Mouse (Mus musculus): Measurements from ENCODE around the gene U2af1l4. TPM values are rescaled to one million over a fixed set of nuclear protein-coding genes. Genes with fewer than 3 reads are reported as not detected.

Gene U2af1l4
- polyA plus RNA-seq, 1 experiment = 31.6 TPM

- Histone ChIP-seq H3K4me1 (ENCODE audit: control insufficient read depth, insufficient read depth, insufficient read length) (peaks cover 4% of the 10 kb centered on the region; the same call in 1 of the 2 replicates), H3K27me3 (ENCODE audit: control insufficient read depth, insufficient read depth, low read length) (no peaks in the 10 kb centered on the region), H3K4me3 (ENCODE audit: extremely low read depth, insufficient read depth, insufficient read length) (peak overlapping the region; percentile 81), H3K36me3 (ENCODE audit: control insufficient read depth, insufficient read depth, low read length) (peaks cover 19% of the 10 kb centered on the region), H3K27ac (ENCODE audit: insufficient read depth, low read length) (peak overlapping the region; percentile 74; the same call in 1 of the 2 replicates)
- DNase-seq (ENCODE audit: low read depth in 1 of 2, low spot score in 2 of 2) = no peak
- TF ChIP-seq CTCF (IDR thresholded peaks at IDR 0.05; ENCODE audit: extremely low read depth, insufficient read depth, insufficient read length, insufficient replicate concordance) (no peak), POLR2A (IDR thresholded peaks at IDR 0.05; ENCODE audit: low read depth, low read length) (no peak)
- WGBS = 6% methylated on average over 12 of the region's 12 CpGs
Measured at GRCm38 (mm10) chr7:30558656-30559442, 4.3 kb upstream of the U2af1l4 start.

- Histone ChIP-seq H3K27me3 (ENCODE audit: control insufficient read depth, insufficient read depth, low read length) (no peaks in the 10 kb centered on the region), H3K4me3 (ENCODE audit: extremely low read depth, insufficient read depth, insufficient read length) (peak within 1 kb of the TSS; percentile 81), H3K27ac (ENCODE audit: insufficient read depth, low read length) (peak within 1 kb of the TSS; percentile 74), H3K4me1 (ENCODE audit: control insufficient read depth, insufficient read depth, insufficient read length) (peaks cover 6% of the 10 kb centered on the region; the same call in 1 of the 2 replicates), H3K36me3 (ENCODE audit: control insufficient read depth, insufficient read depth, low read length) (peaks cover 19% of the 10 kb centered on the region)
- TF ChIP-seq CTCF (IDR thresholded peaks at IDR 0.05; ENCODE audit: extremely low read depth, insufficient read depth, insufficient read length, insufficient replicate concordance) (no peak), POLR2A (IDR thresholded peaks at IDR 0.05; ENCODE audit: low read depth, low read length) (peak; percentile 79)
- peak; percentile 86 to 93 for DNase-seq (ENCODE audit: low read depth in 1 of 2, low spot score in 2 of 2)
- WGBS = under 1% methylated on average over 20 of the region's 20 CpGs
Measured at GRCm38 (mm10) chr7:30559443-30559954, 3.6 kb upstream of the U2af1l4 start, which contains the start of gene Lin37. Gene Lin37 (minus strand): TSS chr7:30559838.

- Histone ChIP-seq H3K27ac (ENCODE audit: insufficient read depth, low read length) (no peak overlapping the region), H3K36me3 (ENCODE audit: control insufficient read depth, insufficient read depth, low read length) (peaks cover 17% of the 10 kb centered on the region), H3K4me3 (ENCODE audit: extremely low read depth, insufficient read depth, insufficient read length) (no peak overlapping the region), H3K4me1 (ENCODE audit: control insufficient read depth, insufficient read depth, insufficient read length) (peaks cover 6% of the 10 kb centered on the region; the same call in 1 of the 2 replicates), H3K27me3 (ENCODE audit: control insufficient read depth, insufficient read depth, low read length) (no peaks in the 10 kb centered on the region)
- WGBS = 89% methylated on average over 2 of the region's 2 CpGs
- no peak for DNase-seq (ENCODE audit: low read depth in 1 of 2, low spot score in 2 of 2)
- no peak for TF ChIP-seq CTCF (IDR thresholded peaks at IDR 0.05; ENCODE audit: extremely low read depth, insufficient read depth, insufficient read length, insufficient replicate concordance)
- no peak for TF ChIP-seq POLR2A (IDR thresholded peaks at IDR 0.05; ENCODE audit: low read depth, low read length)
Measured at GRCm38 (mm10) chr7:30560296-30560695, 2.8 kb upstream of the U2af1l4 start.

- peak overlapping the region; percentile 84 for H3K27ac ChIP-seq (ENCODE audit: insufficient read depth, low read length)
- H3K36me3 ChIP-seq (ENCODE audit: control insufficient read depth, insufficient read depth, low read length) = peaks cover 4% of the 10 kb centered on the region; the same call in 1 of the 2 replicates
- no peak for DNase-seq (ENCODE audit: low read depth in 1 of 2, low spot score in 2 of 2)
- peaks cover 6% of the 10 kb centered on the region; the same call in 1 of the 2 replicates for H3K4me1 ChIP-seq (ENCODE audit: control insufficient read depth, insufficient read depth, insufficient read length)
- H3K27me3 ChIP-seq (ENCODE audit: control insufficient read depth, insufficient read depth, low read length) = no peaks in the 10 kb centered on the region
- under 1% methylated on average over 27 of the region's 27 CpGs for WGBS
- TF ChIP-seq CTCF (IDR thresholded peaks at IDR 0.05; ENCODE audit: extremely low read depth, insufficient read depth, insufficient read length, insufficient replicate concordance) = no peak
- TF ChIP-seq POLR2A (IDR thresholded peaks at IDR 0.05; ENCODE audit: low read depth, low read length) = no peak; the same call in 1 of the 2 replicates
- H3K4me3 ChIP-seq (ENCODE audit: extremely low read depth, insufficient read depth, insufficient read length) = peak overlapping the region; percentile 79
Measured at GRCm38 (mm10) chr7:30562526-30563116, 480 bp upstream of the U2af1l4 start.

GRCm38 (mm10) chr7:30563906-30564280, 792 bp downstream of the U2af1l4 start:
- TF ChIP-seq POLR2A (IDR thresholded peaks at IDR 0.05; ENCODE audit: low read depth, low read length) = no peak; the same call in 1 of the 2 replicates
- no peak for TF ChIP-seq CTCF (IDR thresholded peaks at IDR 0.05; ENCODE audit: extremely low read depth, insufficient read depth, insufficient read length, insufficient replicate concordance)
- peaks cover 3% of the 10 kb centered on the region for H3K36me3 ChIP-seq (ENCODE audit: control insufficient read depth, insufficient read depth, low read length)
- peak overlapping the region; percentile 95 for H3K27ac ChIP-seq (ENCODE audit: insufficient read depth, low read length)
- peak in 1 of 2 experiments; percentile 42 for DNase-seq (ENCODE audit: low read depth in 1 of 2, low spot score in 2 of 2)
- peaks cover 2% of the 10 kb centered on the region; the same call in 1 of the 2 replicates for H3K4me1 ChIP-seq (ENCODE audit: control insufficient read depth, insufficient read depth, insufficient read length)
- peak overlapping the region; percentile 90 for H3K4me3 ChIP-seq (ENCODE audit: extremely low read depth, insufficient read depth, insufficient read length)
- 21% methylated on average over 6 of the region's 6 CpGs for WGBS
- no peaks in the 10 kb centered on the region for H3K27me3 ChIP-seq (ENCODE audit: control insufficient read depth, insufficient read depth, low read length)

GRCm38 (mm10) chr7:30564970-30565571, 2.0 kb downstream of the U2af1l4 start, which contains the start of gene Igflr1:
Gene Igflr1 (plus strand): TSS chr7:30565427.
- 83% methylated on average over 12 of the region's 12 CpGs for WGBS
- peak within 1 kb of the TSS; percentile 47 for H3K27ac ChIP-seq (ENCODE audit: insufficient read depth, low read length)
- no peaks in the 10 kb centered on the region for H3K27me3 ChIP-seq (ENCODE audit: control insufficient read depth, insufficient read depth, low read length)
- no peak for DNase-seq (ENCODE audit: low read depth in 1 of 2, low spot score in 2 of 2)
- TF ChIP-seq CTCF (IDR thresholded peaks at IDR 0.05; ENCODE audit: extremely low read depth, insufficient read depth, insufficient read length, insufficient replicate concordance) (no peak), POLR2A (IDR thresholded peaks at IDR 0.05; ENCODE audit: low read depth, low read length) (no peak)
- peaks cover 2% of the 10 kb centered on the region; the same call in 1 of the 2 replicates for H3K4me1 ChIP-seq (ENCODE audit: control insufficient read depth, insufficient read depth, insufficient read length)
- H3K4me3 ChIP-seq (ENCODE audit: extremely low read depth, insufficient read depth, insufficient read length) = no peak within 1 kb of the TSS
- peaks cover 14% of the 10 kb centered on the region for H3K36me3 ChIP-seq (ENCODE audit: control insufficient read depth, insufficient read depth, low read length)
